Mouse (Mus musculus) intestine, embryonic 14.5 days (tissue): ENCODE results near the gene Wfdc8. TPM values are rescaled to one million over a fixed set of nuclear protein-coding genes. Genes with fewer than 3 reads are reported as not detected.

Source experiments
- ATAC-seq: fragments of 200-750 bp; cut with Nextera tagmentation; replicated peaks from 2 replicates; pipeline ENCODE4 v1.8.0; 2017; ENCODE audit warnings: low read depth, moderate number of reproducible peaks, moderate TSS enrichment, moderate library complexity; ENCODE audit not compliant: low FRiP score, low TSS enrichment
- DNase-seq: peaks from one replicate; pipeline ENCODE4 v3.0.0-alpha.2; 2018; ENCODE audit warnings: low spot score
- H3K27ac ChIP-seq: fragments of 300-500 bp; sonication (generic); 2 replicates; pipeline ENCODE4 v1.5.1; 2014; ENCODE audit warnings: low read depth, mild to moderate bottlenecking, control low read depth
- H3K27me3 ChIP-seq: fragments of 300-500 bp; sonication (generic); replicated peaks from 2 replicates; pipeline ENCODE4 v1.6.1; 2014; ENCODE audit warnings: low read length, control low read depth; ENCODE audit not compliant: control insufficient read depth, insufficient read depth
- H3K36me3 ChIP-seq: fragments of 300-500 bp; sonication (generic); 2 replicates; pipeline ENCODE4 v1.6.1; 2014; ENCODE audit warnings: low read length, control low read depth; ENCODE audit not compliant: control insufficient read depth, insufficient read depth
- H3K4me1 ChIP-seq: fragments of 300-500 bp; sonication (generic); replicated peaks from 2 replicates; pipeline ENCODE4 v1.6.1; 2014; ENCODE audit warnings: low read length, control low read depth, mixed read lengths; ENCODE audit not compliant: control insufficient read depth, insufficient read depth
- H3K4me2 ChIP-seq: fragments of 300-500 bp; sonication (generic); 2 replicates; pipeline ENCODE4 v1.6.1; 2014; ENCODE audit warnings: low read length
- H3K4me3 ChIP-seq: fragments of 300-500 bp; sonication (generic); 2 replicates; pipeline ENCODE4 v1.5.1; 2014; ENCODE audit warnings: low read depth, low read length, control low read depth, mixed read lengths
- H3K9ac ChIP-seq: fragments of 300-500 bp; sonication (generic); 2 replicates; pipeline ENCODE4 v1.6.1; 2014; ENCODE audit warnings: mild to moderate bottlenecking, low read length
- H3K9me3 ChIP-seq: fragments of 300-500 bp; sonication (generic); 2 replicates; pipeline ENCODE4 v1.6.1; 2016; ENCODE audit warnings: low read length, control low read depth; ENCODE audit not compliant: control insufficient read depth
- WGBS: fragments of 180-500 bp; shearing (Covaris S2); extraction: QIAGEN DNeasy Blood & Tissue Kit; methylation state at CpG from one replicate; pipeline ENCODE4 v1.1.7; 2014; 5-methylcytosine and 5-hydroxymethylcytosine counted together
- polyA plus RNA-seq: library from polyadenylated mRNA; unstranded; fragments of >200 nt; fragmentation: Nextera tagmentation; extraction: Ambion mirVana; gene quantifications from 2 replicates; pipeline ENCODE4 v1.2.1, GENCODE M21; 2014

Gene Wfdc8
- polyA plus RNA-seq, 1 experiment from 2014 or later: not detected

DNA sequence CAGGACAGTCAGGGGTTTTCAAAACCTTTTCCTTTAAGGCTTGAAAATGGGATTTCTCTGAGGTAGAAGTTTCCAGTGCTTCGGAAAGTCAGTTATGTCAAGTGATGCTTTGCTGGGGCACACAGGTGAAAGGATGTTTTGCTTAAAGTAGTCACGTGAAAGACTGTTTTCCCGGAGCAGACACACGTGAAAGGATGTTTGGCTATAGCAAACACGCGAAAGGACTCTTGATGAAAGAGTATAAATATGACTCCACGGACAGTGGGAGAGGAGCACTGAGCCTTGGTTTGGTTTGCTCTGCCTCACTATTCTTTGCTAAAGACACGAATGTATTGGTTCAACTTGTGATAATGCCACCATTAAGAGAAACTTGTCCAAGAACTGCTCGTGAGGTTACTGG is 61.9 kb downstream of the Wfdc8 start:
- Histone ChIP-seq H3K4me3 (no peak overlapping the region), H3K4me2 (no peak overlapping the region), H3K9me3 (no peaks in the 10 kb centered on the region), H3K36me3 (no peaks in the 10 kb centered on the region), H3K9ac (no peak overlapping the region), H3K27ac (no peak overlapping the region), H3K4me1 (no peaks in the 10 kb centered on the region), H3K27me3 (no peaks in the 10 kb centered on the region)
- 88% methylated on average over 9 of the region's 9 CpGs for WGBS
- ATAC-seq (no peak), DNase-seq (no peak)

DNA sequence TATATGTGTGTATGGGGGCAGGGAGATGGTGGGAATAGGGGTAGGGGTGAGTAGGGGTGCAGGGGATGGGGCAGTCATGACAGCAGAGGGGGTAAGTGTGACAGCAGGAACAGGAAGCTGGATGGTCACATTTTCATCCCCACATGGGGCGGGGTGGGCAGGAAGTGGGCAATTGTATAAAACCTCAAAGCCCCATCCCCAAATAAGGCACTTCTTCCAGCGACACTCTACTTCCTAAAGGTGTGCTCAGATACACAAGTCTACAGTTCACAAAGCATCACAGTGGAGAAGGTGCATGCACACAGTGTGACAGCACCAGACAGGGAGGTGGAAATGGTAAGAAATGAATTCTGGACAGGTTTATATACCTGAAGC is 62.5 kb downstream of the Wfdc8 start:
- ATAC-seq (no peak), DNase-seq (no peak)
- H3K9me3 ChIP-seq: no peaks in the 10 kb centered on the region
- no peak overlapping the region for H3K4me3 ChIP-seq
- WGBS: 81% methylated on average over 2 of the region's 2 CpGs
- H3K4me1 ChIP-seq: no peaks in the 10 kb centered on the region
- no peak overlapping the region for H3K4me2 ChIP-seq
- no peak overlapping the region for H3K27ac ChIP-seq
- no peak overlapping the region for H3K9ac ChIP-seq
- no peaks in the 10 kb centered on the region for H3K36me3 ChIP-seq
- no peaks in the 10 kb centered on the region for H3K27me3 ChIP-seq

DNA sequence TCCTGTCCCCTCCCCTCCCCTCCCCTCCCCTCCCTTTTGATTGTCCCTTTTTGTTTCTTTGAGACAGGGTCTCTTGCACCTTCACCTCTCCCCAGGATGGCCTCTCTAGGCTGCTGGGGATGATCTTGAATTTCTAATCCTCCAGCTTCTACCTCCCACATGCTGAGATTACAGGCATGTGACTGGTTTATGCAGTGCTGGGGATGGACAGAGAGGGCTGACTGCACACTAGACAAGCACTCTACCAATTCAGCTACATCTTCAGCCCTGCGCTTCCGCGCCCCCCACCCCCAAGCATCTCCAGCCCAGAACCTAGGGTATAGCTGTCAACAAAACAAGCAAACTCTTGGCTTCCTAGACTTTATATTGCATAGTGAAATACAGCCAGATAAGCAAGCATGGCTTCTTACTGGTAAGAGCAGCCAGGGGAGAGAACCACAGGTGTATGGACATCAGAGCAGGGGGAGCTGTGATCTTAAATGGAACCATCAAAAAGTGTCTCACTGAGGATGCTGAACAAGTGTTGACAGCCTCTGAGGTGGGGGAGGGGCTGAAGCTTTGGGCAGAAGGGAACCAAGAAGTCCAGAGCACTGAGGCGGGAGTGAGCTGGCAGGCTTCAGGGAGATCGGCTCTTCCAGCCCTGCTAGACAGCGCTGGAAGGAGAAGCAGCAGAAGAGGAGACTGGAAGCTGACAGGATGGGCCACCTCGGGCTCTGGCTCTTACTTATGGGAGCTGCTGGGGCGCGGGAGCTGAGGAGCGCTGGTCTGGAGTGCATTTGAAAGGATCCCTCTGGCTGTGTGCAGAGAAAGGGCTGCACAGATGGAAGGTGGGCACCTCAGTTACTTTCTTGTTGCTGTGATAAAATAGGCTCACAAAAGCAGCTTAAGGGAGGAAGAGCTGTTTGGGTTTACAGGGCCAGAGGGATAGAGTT is 63.2 kb downstream of the Wfdc8 start:
- DNase-seq (no peak), ATAC-seq (no peak)
- Histone ChIP-seq H3K27me3 (no peaks in the 10 kb centered on the region), H3K36me3 (no peaks in the 10 kb centered on the region), H3K4me2 (no peak overlapping the region), H3K4me1 (no peaks in the 10 kb centered on the region), H3K9ac (no peak overlapping the region), H3K27ac (no peak overlapping the region), H3K9me3 (no peaks in the 10 kb centered on the region), H3K4me3 (no peak overlapping the region)
- WGBS: 25% methylated on average over 10 of the region's 10 CpGs

DNA sequence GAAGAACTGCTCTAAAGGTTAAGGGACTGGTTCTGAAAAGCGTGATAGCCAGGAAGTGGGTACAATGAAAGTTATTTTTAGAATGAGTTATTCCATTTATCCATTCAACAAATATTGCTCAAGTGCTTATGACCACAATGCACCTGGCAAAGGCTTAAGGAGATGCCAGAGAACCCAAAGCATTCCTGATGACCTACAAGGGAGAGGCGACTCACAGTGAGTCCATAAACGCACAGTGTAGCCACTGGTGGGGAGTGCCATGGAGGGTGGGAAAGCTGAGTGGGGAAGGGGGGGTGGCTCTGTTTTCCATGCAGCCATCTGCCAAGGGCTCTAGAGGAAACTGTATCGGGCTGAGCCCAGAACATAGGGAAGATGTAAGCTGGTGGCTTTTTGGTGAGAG is 64.1 kb downstream of the Wfdc8 start:
- H3K9me3 ChIP-seq: no peaks in the 10 kb centered on the region
- H3K27ac ChIP-seq: no peak overlapping the region
- no peak overlapping the region for H3K4me3 ChIP-seq
- H3K9ac ChIP-seq: no peak overlapping the region
- ATAC-seq: no peak
- no peaks in the 10 kb centered on the region for H3K4me1 ChIP-seq
- no peak for DNase-seq
- H3K36me3 ChIP-seq: no peaks in the 10 kb centered on the region
- WGBS: 49% methylated on average over 4 of the region's 4 CpGs
- no peaks in the 10 kb centered on the region for H3K27me3 ChIP-seq
- H3K4me2 ChIP-seq: no peak overlapping the region

Other genes starting within 250 kb of the Wfdc8 start
- 0.32 TPM in 1 of 2 replicates, not detected in the other for gene Slpi, start 224.5 kb downstream of the Wfdc8 start, polyA plus RNA-seq
- 0.07 and 10.4 TPM in 2 replicates for gene Rbpjl, start 210.5 kb downstream of the Wfdc8 start, polyA plus RNA-seq
- 1.7 and 1.9 TPM in 2 replicates for gene Matn4, start 208.5 kb downstream of the Wfdc8 start, polyA plus RNA-seq
- gene Sdc4, start 169.7 kb downstream of the Wfdc8 start, polyA plus RNA-seq: 104 and 110 TPM in 2 replicates
- gene Sys1, start 156.7 kb downstream of the Wfdc8 start, polyA plus RNA-seq: 65.2 and 67.2 TPM in 2 replicates
- gene Gm20458, start 152.7 kb downstream of the Wfdc8 start, polyA plus RNA-seq: 11.6 and 17.4 TPM in 2 replicates
- gene Trp53tg5, start 139.9 kb downstream of the Wfdc8 start, polyA plus RNA-seq: not detected in 2 replicates
- 9.4 and 12.5 TPM in 2 replicates for gene Dbndd2, start 127.5 kb downstream of the Wfdc8 start, polyA plus RNA-seq
- gene Pigt, start 116.1 kb downstream of the Wfdc8 start, polyA plus RNA-seq: 72.4 and 79.7 TPM in 2 replicates
- gene Wfdc2, start 51.2 kb downstream of the Wfdc8 start, polyA plus RNA-seq: 79.5 and 85.7 TPM in 2 replicates
- gene Spint3, start 40.2 kb downstream of the Wfdc8 start, polyA plus RNA-seq: not detected in 2 replicates
- 1.5 and 3.2 TPM in 2 replicates for gene Wfdc6a, start 28.2 kb downstream of the Wfdc8 start, polyA plus RNA-seq
- not detected in 2 replicates for gene Eppin, start 20.0 kb downstream of the Wfdc8 start, polyA plus RNA-seq
- not detected in 2 replicates for gene Wfdc6b, start 104 bp downstream of the Wfdc8 start, polyA plus RNA-seq
- gene Wfdc16, start 25.2 kb upstream of the Wfdc8 start, polyA plus RNA-seq: not detected in 2 replicates
- gene Wfdc10, start 42.4 kb upstream of the Wfdc8 start, polyA plus RNA-seq: 1.2 TPM in 1 of 2 replicates, not detected in the other
- gene Wfdc9, start 43.0 kb upstream of the Wfdc8 start, polyA plus RNA-seq: not detected in 2 replicates
- not detected in 2 replicates for gene Wfdc11, start 60.5 kb upstream of the Wfdc8 start, polyA plus RNA-seq
- gene Wfdc13, start 71.5 kb upstream of the Wfdc8 start, polyA plus RNA-seq: 0.28 TPM in 2 replicates
- gene Spint4, start 84.9 kb upstream of the Wfdc8 start, polyA plus RNA-seq: not detected in 2 replicates
- not detected in 2 replicates for gene Spint5, start 101.7 kb upstream of the Wfdc8 start, polyA plus RNA-seq
- gene Wfdc3, start 132.3 kb upstream of the Wfdc8 start, polyA plus RNA-seq: 2.0 and 2.6 TPM in 2 replicates
- 66.4 and 67.0 TPM in 2 replicates for gene Dnttip1, start 132.4 kb upstream of the Wfdc8 start, polyA plus RNA-seq
- gene Ube2c, start 156.3 kb upstream of the Wfdc8 start, polyA plus RNA-seq: 462 and 476 TPM in 2 replicates
- 0.69 and 1.3 TPM in 2 replicates for gene Tnnc2, start 166.3 kb upstream of the Wfdc8 start, polyA plus RNA-seq
- 20.5 and 21.3 TPM in 2 replicates for gene Snx21, start 172.2 kb upstream of the Wfdc8 start, polyA plus RNA-seq
- gene Acot8, start 191.3 kb upstream of the Wfdc8 start, polyA plus RNA-seq: 19.2 and 19.6 TPM in 2 replicates
- gene Zswim3, start 191.5 kb upstream of the Wfdc8 start, polyA plus RNA-seq: 8.9 and 11.4 TPM in 2 replicates
- gene Zswim1, start 209.1 kb upstream of the Wfdc8 start, polyA plus RNA-seq: 16.5 and 17.4 TPM in 2 replicates
- not detected in 2 replicates for gene Spata25, start 214.9 kb upstream of the Wfdc8 start, polyA plus RNA-seq
- gene Ctsa, start 219.2 kb upstream of the Wfdc8 start, polyA plus RNA-seq: 155 and 168 TPM in 2 replicates
- gene Neurl2, start 219.8 kb upstream of the Wfdc8 start, polyA plus RNA-seq: 6.7 and 7.7 TPM in 2 replicates
- gene Pltp, start 244.1 kb upstream of the Wfdc8 start, polyA plus RNA-seq: 25.7 and 28.1 TPM in 2 replicates